Mouse (Mus musculus) midbrain, embryonic 11.5 days (tissue): ENCODE results near the gene 3110009E18Rik. TPM values are rescaled to one million over a fixed set of nuclear protein-coding genes. Genes with fewer than 3 reads are reported as not detected.

Experiments used
- ATAC-seq: fragments of 200-750 bp; cut with Nextera tagmentation; 2 replicates; pipeline ENCODE4 v1.8.0; 2017; ENCODE audit warnings: moderate TSS enrichment, moderate library complexity; ENCODE audit not compliant: low FRiP score
- DNase-seq: peaks from one replicate; pipeline ENCODE4 v3.0.0; 2015; ENCODE audit warnings: low spot score; ENCODE audit errors: missing footprints
- H3K27ac ChIP-seq: fragments of 300-500 bp; sonication (generic); 2 replicates; pipeline ENCODE4 v1.5.1; 2014; ENCODE audit warnings: low read depth, low read length
- H3K27me3 ChIP-seq: fragments of 300-500 bp; sonication (generic); 2 replicates; pipeline ENCODE4 v1.6.1; 2014; ENCODE audit warnings: mild to moderate bottlenecking, low read length, moderate library complexity, mixed read lengths; ENCODE audit not compliant: control insufficient read depth, insufficient read depth
- H3K36me3 ChIP-seq: fragments of 300-500 bp; sonication (generic); 2 replicates; pipeline ENCODE4 v1.6.1; 2014; ENCODE audit warnings: mild to moderate bottlenecking, low read length, moderate library complexity, mixed read lengths; ENCODE audit not compliant: control insufficient read depth, insufficient read depth
- H3K4me1 ChIP-seq: fragments of 300-500 bp; sonication (generic); 2 replicates; pipeline ENCODE4 v1.6.1; 2014; ENCODE audit warnings: low read length; ENCODE audit not compliant: control insufficient read depth, insufficient read depth
- H3K4me2 ChIP-seq: fragments of 300-500 bp; sonication (generic); 2 replicates; pipeline ENCODE4 v1.6.1; 2014; ENCODE audit warnings: mild to moderate bottlenecking, moderate library complexity
- H3K4me3 ChIP-seq: fragments of 300-500 bp; sonication (generic); 2 replicates; pipeline ENCODE4 v1.5.1; 2014; ENCODE audit warnings: low read depth, low read length
- H3K9ac ChIP-seq: fragments of 300-500 bp; sonication (generic); 2 replicates; pipeline ENCODE4 v1.6.1; 2014; ENCODE audit warnings: low read length
- H3K9me3 ChIP-seq: fragments of 300-500 bp; sonication (generic); 2 replicates; pipeline ENCODE4 v1.6.1; 2016; ENCODE audit warnings: low read length; ENCODE audit not compliant: control insufficient read depth
- WGBS: fragments of 180-500 bp; shearing (Covaris S2); extraction: QIAGEN DNeasy Blood & Tissue Kit; methylation state at CpG from one replicate; pipeline ENCODE4 v1.1.7; 2014; 5-methylcytosine and 5-hydroxymethylcytosine counted together
- polyA plus RNA-seq: library from polyadenylated mRNA; unstranded; fragments of >200 nt; fragmentation: Nextera tagmentation; extraction: Ambion mirVana; gene quantifications from 2 replicates; pipeline ENCODE4 v1.2.1, GENCODE M21; 2014

Gene 3110009E18Rik
- polyA plus RNA-seq, 1 experiment from 2014 or later: 27.1 TPM

- no peak overlapping the region for H3K4me2 ChIP-seq
- H3K9me3 ChIP-seq: no peaks in the 10 kb centered on the region
- DNase-seq: peak; percentile 90
- H3K36me3 ChIP-seq: no peaks in the 10 kb centered on the region
- H3K4me1 ChIP-seq: no peaks in the 10 kb centered on the region
- no peak for ATAC-seq
- H3K27ac ChIP-seq: no peak overlapping the region
- WGBS: 19% methylated on average over 1 of the region's 1 CpGs
- no peak overlapping the region for H3K9ac ChIP-seq
- no peak overlapping the region for H3K4me3 ChIP-seq
- H3K27me3 ChIP-seq: no peaks in the 10 kb centered on the region
Observed at GRCm38 (mm10) chr1:120155325-120155724, 34.3 kb downstream of the 3110009E18Rik start.

- no peaks in the 10 kb centered on the region for H3K36me3 ChIP-seq
- no peaks in the 10 kb centered on the region for H3K4me1 ChIP-seq
- H3K4me3 ChIP-seq: no peak overlapping the region
- H3K9ac ChIP-seq: no peak overlapping the region
- H3K27ac ChIP-seq: no peak overlapping the region
- DNase-seq (no peak), ATAC-seq (no peak)
- no peaks in the 10 kb centered on the region for H3K27me3 ChIP-seq
- H3K9me3 ChIP-seq: no peaks in the 10 kb centered on the region
- WGBS: 91% methylated on average over 9 of the region's 9 CpGs
- H3K4me2 ChIP-seq: no peak overlapping the region
Observed at GRCm38 (mm10) chr1:120158474-120159127, 37.6 kb downstream of the 3110009E18Rik start.

GRCm38 (mm10) chr1:120161502-120161901, 40.5 kb downstream of the 3110009E18Rik start:
- Histone ChIP-seq H3K27me3 (no peaks in the 10 kb centered on the region), H3K27ac (no peak overlapping the region), H3K9me3 (no peaks in the 10 kb centered on the region), H3K4me2 (no peak overlapping the region), H3K4me3 (no peak overlapping the region), H3K36me3 (no peaks in the 10 kb centered on the region), H3K4me1 (no peaks in the 10 kb centered on the region), H3K9ac (no peak overlapping the region)
- WGBS: 93% methylated on average over 5 of the region's 5 CpGs
- DNase-seq (no peak), ATAC-seq (no peak)

GRCm38 (mm10) chr1:120162616-120163015, 41.6 kb downstream of the 3110009E18Rik start:
- H3K27me3 ChIP-seq: no peaks in the 10 kb centered on the region
- no peak overlapping the region for H3K4me3 ChIP-seq
- WGBS: 70% methylated on average over 1 of the region's 1 CpGs

GRCm38 (mm10) chr1:120168016-120168415, 47.0 kb downstream of the 3110009E18Rik start:
- no peaks in the 10 kb centered on the region for H3K36me3 ChIP-seq
- ATAC-seq (no peak), DNase-seq (no peak)
- no peak overlapping the region for H3K4me3 ChIP-seq
- no peak overlapping the region for H3K9ac ChIP-seq
- no peak overlapping the region for H3K27ac ChIP-seq
- 63% methylated on average over 4 of the region's 4 CpGs for WGBS
- no peaks in the 10 kb centered on the region for H3K4me1 ChIP-seq
- H3K9me3 ChIP-seq: no peaks in the 10 kb centered on the region
- no peaks in the 10 kb centered on the region for H3K27me3 ChIP-seq
- H3K4me2 ChIP-seq: no peak overlapping the region

More at GRCm38 (mm10) chr1:120162616-120163015, 41.6 kb downstream of the 3110009E18Rik start:
- Histone ChIP-seq H3K27ac (no peak overlapping the region), H3K9ac (no peak overlapping the region), H3K36me3 (no peaks in the 10 kb centered on the region), H3K4me1 (no peaks in the 10 kb centered on the region), H3K9me3 (no peaks in the 10 kb centered on the region), H3K4me2 (no peak overlapping the region)
- ATAC-seq: no peak
- DNase-seq: no peak

- ATAC-seq (no peak), DNase-seq (no peak)
- Histone ChIP-seq H3K9me3 (no peaks in the 10 kb centered on the region), H3K27me3 (no peaks in the 10 kb centered on the region), H3K36me3 (no peaks in the 10 kb centered on the region), H3K27ac (no peak overlapping the region), H3K4me2 (no peak overlapping the region), H3K4me1 (no peaks in the 10 kb centered on the region), H3K4me3 (no peak overlapping the region), H3K9ac (no peak overlapping the region)
- 94% methylated on average over 7 of the region's 7 CpGs for WGBS
Observed at GRCm38 (mm10) chr1:120168674-120169073, 47.7 kb downstream of the 3110009E18Rik start.

GRCm38 (mm10) chr1:120170307-120170706, 49.3 kb downstream of the 3110009E18Rik start:
- Histone ChIP-seq H3K36me3 (no peaks in the 10 kb centered on the region), H3K27ac (no peak overlapping the region), H3K9ac (no peak overlapping the region), H3K9me3 (no peaks in the 10 kb centered on the region), H3K4me1 (no peaks in the 10 kb centered on the region), H3K27me3 (no peaks in the 10 kb centered on the region), H3K4me3 (no peak overlapping the region), H3K4me2 (no peak overlapping the region)
- DNase-seq: no peak
- no peak for ATAC-seq
- 87% methylated on average over 7 of the region's 7 CpGs for WGBS

- DNase-seq (no peak), ATAC-seq (peak; percentile 65)
- Histone ChIP-seq H3K9ac (no peak overlapping the region), H3K4me1 (peaks cover 5% of the 10 kb centered on the region), H3K27me3 (no peaks in the 10 kb centered on the region), H3K4me2 (no peak overlapping the region), H3K27ac (no peak overlapping the region), H3K4me3 (no peak overlapping the region), H3K9me3 (no peaks in the 10 kb centered on the region), H3K36me3 (no peaks in the 10 kb centered on the region)
- 68% methylated on average over 5 of the region's 5 CpGs for WGBS
Observed at GRCm38 (mm10) chr1:120171819-120172521, 51.0 kb downstream of the 3110009E18Rik start.

GRCm38 (mm10) chr1:120174991-120175390, 54.0 kb downstream of the 3110009E18Rik start:
- H3K4me2 ChIP-seq: no peak overlapping the region
- H3K4me3 ChIP-seq: no peak overlapping the region
- ATAC-seq: no peak
- no peak for DNase-seq
- no peaks in the 10 kb centered on the region for H3K36me3 ChIP-seq
- H3K9me3 ChIP-seq: no peaks in the 10 kb centered on the region
- H3K27ac ChIP-seq: no peak overlapping the region
- WGBS: 86% methylated on average over 4 of the region's 4 CpGs
- H3K4me1 ChIP-seq: peaks cover 5% of the 10 kb centered on the region
- no peak overlapping the region for H3K9ac ChIP-seq
- H3K27me3 ChIP-seq: no peaks in the 10 kb centered on the region
